Mouse (Mus musculus): ENCODE results near the gene Olfr689. TPM values are rescaled to one million over a fixed set of nuclear protein-coding genes. Genes with fewer than 3 reads are reported as not detected.
"Not testable (repeated sequence)": the region's sequence is repeated elsewhere in the genome, so short reads cannot be mapped to it uniquely, and the experiment has no call there.

Gene Olfr689
- polyA plus RNA-seq (2014; fragmentation: Nextera tagmentation; extraction: Ambion mirVana): not detected in 2 replicates

GRCm38 (mm10) chr7:105310865-105311264 is at the start of gene Olfr689:
Gene Olfr689, plus strand, starts transcription at chr7:105311165.
- Histone ChIP-seq H3K4me2 (replicated peaks) (no peak within 1 kb of the TSS), H3K27me3 (ENCODE audit: control insufficient read depth, insufficient read depth, low read length) (no peaks in the 10 kb centered on the region)
- no peak for DNase-seq (ENCODE audit: low spot score)

GRCm38 (mm10) chr7:105272426-105272825 is 38.5 kb upstream of the Olfr689 start:
- no peak overlapping the region for H3K27ac ChIP-seq
- WGBS: 65% methylated on average over 7 of the region's 7 CpGs
- no peaks in the 10 kb centered on the region for H3K36me3 ChIP-seq (replicated peaks; ENCODE audit: control insufficient read depth, insufficient read depth)
- H3K4me2 ChIP-seq (replicated peaks): no peak overlapping the region
- no peak for DNase-seq (ENCODE audit: low spot score)
- H3K9ac ChIP-seq: no peak overlapping the region
- no peak overlapping the region for H3K4me3 ChIP-seq (replicated peaks; ENCODE audit: low read length)
- no peaks in the 10 kb centered on the region for H3K27me3 ChIP-seq (ENCODE audit: control insufficient read depth, insufficient read depth, low read length)
- no peaks in the 10 kb centered on the region for H3K9me3 ChIP-seq (ENCODE audit: control insufficient read depth, low read length)
- H3K4me1 ChIP-seq (replicated peaks; ENCODE audit: control insufficient read depth, insufficient read depth, low read length): no peaks in the 10 kb centered on the region
- ATAC-seq (ENCODE audit: low FRiP score): no peak

More at GRCm38 (mm10) chr7:105310865-105311264, at the start of gene Olfr689:
- Histone ChIP-seq H3K4me3 (replicated peaks; ENCODE audit: low read length) (no peak within 1 kb of the TSS), H3K27ac (no peak within 1 kb of the TSS), H3K36me3 (replicated peaks; ENCODE audit: control insufficient read depth, insufficient read depth) (no peaks in the 10 kb centered on the region), H3K9ac (no peak within 1 kb of the TSS), H3K4me1 (replicated peaks; ENCODE audit: control insufficient read depth, insufficient read depth, low read length) (no peaks in the 10 kb centered on the region), H3K9me3 (ENCODE audit: control insufficient read depth, low read length) (no peaks in the 10 kb centered on the region)
- ATAC-seq (ENCODE audit: low FRiP score): no peak
- WGBS: 92% methylated on average over 1 of the region's 1 CpGs

- no peak for ATAC-seq (ENCODE audit: low FRiP score)
- Histone ChIP-seq H3K4me1 (replicated peaks; ENCODE audit: control insufficient read depth, insufficient read depth, low read length) (no peaks in the 10 kb centered on the region), H3K4me2 (replicated peaks) (no peak within 1 kb of the TSS), H3K27ac (no peak within 1 kb of the TSS), H3K4me3 (replicated peaks; ENCODE audit: low read length) (no peak within 1 kb of the TSS), H3K27me3 (ENCODE audit: control insufficient read depth, insufficient read depth, low read length) (no peaks in the 10 kb centered on the region), H3K36me3 (replicated peaks; ENCODE audit: control insufficient read depth, insufficient read depth) (no peaks in the 10 kb centered on the region), H3K9ac (no peak within 1 kb of the TSS), H3K9me3 (ENCODE audit: control insufficient read depth, low read length) (no peaks in the 10 kb centered on the region)
- 81% methylated on average over 6 of the region's 6 CpGs for WGBS
- DNase-seq (ENCODE audit: low spot score): no peak
Observed at GRCm38 (mm10) chr7:105287795-105288194, 23.2 kb upstream of the Olfr689 start, which contains the start of gene Olfr688. Gene Olfr688, plus strand, starts transcription at chr7:105288095.

GRCm38 (mm10) chr7:105290051-105290450 is 20.9 kb upstream of the Olfr689 start:
- H3K4me2 ChIP-seq (replicated peaks): no peak overlapping the region
- no peak overlapping the region for H3K27ac ChIP-seq
- no peaks in the 10 kb centered on the region for H3K4me1 ChIP-seq (replicated peaks; ENCODE audit: control insufficient read depth, insufficient read depth, low read length)
- ATAC-seq (ENCODE audit: low FRiP score) (no peak), DNase-seq (ENCODE audit: low spot score) (no peak)
- H3K9ac ChIP-seq: no peak overlapping the region
- H3K27me3 ChIP-seq (ENCODE audit: control insufficient read depth, insufficient read depth, low read length): no peaks in the 10 kb centered on the region
- H3K4me3 ChIP-seq (replicated peaks; ENCODE audit: low read length): no peak overlapping the region
- no peaks in the 10 kb centered on the region for H3K36me3 ChIP-seq (replicated peaks; ENCODE audit: control insufficient read depth, insufficient read depth)
- no peaks in the 10 kb centered on the region for H3K9me3 ChIP-seq (ENCODE audit: control insufficient read depth, low read length)

GRCm38 (mm10) chr7:105325302-105325701 is 14.3 kb downstream of the Olfr689 start:
- WGBS: 82% methylated on average over 2 of the region's 2 CpGs
- H3K4me2 ChIP-seq (replicated peaks): no peak overlapping the region
- H3K9ac ChIP-seq: no peak overlapping the region
- H3K27ac ChIP-seq: no peak overlapping the region
- ATAC-seq (ENCODE audit: low FRiP score) (no peak), DNase-seq (ENCODE audit: low spot score) (no peak)
- H3K4me1 ChIP-seq (replicated peaks; ENCODE audit: control insufficient read depth, insufficient read depth, low read length): no peaks in the 10 kb centered on the region
- no peak overlapping the region for H3K4me3 ChIP-seq (replicated peaks; ENCODE audit: low read length)
- no peaks in the 10 kb centered on the region for H3K36me3 ChIP-seq (replicated peaks; ENCODE audit: control insufficient read depth, insufficient read depth)
- H3K27me3 ChIP-seq (ENCODE audit: control insufficient read depth, insufficient read depth, low read length): no peaks in the 10 kb centered on the region
- H3K9me3 ChIP-seq (ENCODE audit: control insufficient read depth, low read length): no peaks in the 10 kb centered on the region

GRCm38 (mm10) chr7:105334004-105334403 is 23.0 kb downstream of the Olfr689 start, which contains the start of gene Olfr690:
Gene Olfr690, minus strand, starts transcription at chr7:105334104.
- DNase-seq (ENCODE audit: low spot score): no peak
- Histone ChIP-seq H3K4me3 (replicated peaks; ENCODE audit: low read length) (no peak within 1 kb of the TSS), H3K4me1 (replicated peaks; ENCODE audit: control insufficient read depth, insufficient read depth, low read length) (no peaks in the 10 kb centered on the region), H3K9me3 (ENCODE audit: control insufficient read depth, low read length) (no peaks in the 10 kb centered on the region), H3K27me3 (ENCODE audit: control insufficient read depth, insufficient read depth, low read length) (no peaks in the 10 kb centered on the region), H3K4me2 (replicated peaks) (no peak within 1 kb of the TSS), H3K9ac (no peak within 1 kb of the TSS), H3K27ac (no peak within 1 kb of the TSS), H3K36me3 (replicated peaks; ENCODE audit: control insufficient read depth, insufficient read depth) (no peaks in the 10 kb centered on the region)
- no peak for ATAC-seq (ENCODE audit: low FRiP score)
- 91% methylated on average over 1 of the region's 1 CpGs for WGBS

- no peaks in the 10 kb centered on the region for H3K27me3 ChIP-seq (ENCODE audit: control insufficient read depth, insufficient read depth, low read length)
- H3K9ac ChIP-seq: no peak within 1 kb of the TSS
- 57% methylated on average over 1 of the region's 1 CpGs for WGBS
- H3K4me3 ChIP-seq (replicated peaks; ENCODE audit: low read length): no peak within 1 kb of the TSS
- H3K9me3 ChIP-seq (ENCODE audit: control insufficient read depth, low read length): no peaks in the 10 kb centered on the region
- H3K4me2 ChIP-seq (replicated peaks): no peak within 1 kb of the TSS
- H3K4me1 ChIP-seq (replicated peaks; ENCODE audit: control insufficient read depth, insufficient read depth, low read length): no peaks in the 10 kb centered on the region
- H3K36me3 ChIP-seq (replicated peaks; ENCODE audit: control insufficient read depth, insufficient read depth): no peaks in the 10 kb centered on the region
- DNase-seq (ENCODE audit: low spot score): no peak
- H3K27ac ChIP-seq: no peak within 1 kb of the TSS
- ATAC-seq (ENCODE audit: low FRiP score): no peak
Observed at GRCm38 (mm10) chr7:105342170-105342569, 31.2 kb downstream of the Olfr689 start, which contains the start of gene Olfr691. Gene Olfr691, minus strand, starts transcription at chr7:105342270.

GRCm38 (mm10) chr7:105342752-105343151 is 31.8 kb downstream of the Olfr689 start:
- Histone ChIP-seq H3K27ac (no peak overlapping the region), H3K36me3 (replicated peaks; ENCODE audit: control insufficient read depth, insufficient read depth) (no peaks in the 10 kb centered on the region), H3K4me1 (replicated peaks; ENCODE audit: control insufficient read depth, insufficient read depth, low read length) (no peaks in the 10 kb centered on the region), H3K4me2 (replicated peaks) (no peak overlapping the region), H3K27me3 (ENCODE audit: control insufficient read depth, insufficient read depth, low read length) (no peaks in the 10 kb centered on the region), H3K9ac (no peak overlapping the region), H3K9me3 (ENCODE audit: control insufficient read depth, low read length) (no peaks in the 10 kb centered on the region), H3K4me3 (replicated peaks; ENCODE audit: low read length) (no peak overlapping the region)
- no peak for ATAC-seq (ENCODE audit: low FRiP score)
- WGBS: 75% methylated on average over 2 of the region's 2 CpGs
- DNase-seq (ENCODE audit: low spot score): no peak

GRCm38 (mm10) chr7:105356064-105356463 is 45.1 kb downstream of the Olfr689 start:
- WGBS: no CpG with 5 or more reads among the region's 5 CpGs
- H3K9ac ChIP-seq; H3K27me3 ChIP-seq (ENCODE audit: control insufficient read depth, insufficient read depth, low read length); DNase-seq (ENCODE audit: low spot score); H3K4me1 ChIP-seq (replicated peaks; ENCODE audit: control insufficient read depth, insufficient read depth, low read length); H3K4me3 ChIP-seq (replicated peaks; ENCODE audit: low read length); H3K9me3 ChIP-seq (ENCODE audit: control insufficient read depth, low read length); H3K27ac ChIP-seq; H3K36me3 ChIP-seq (replicated peaks; ENCODE audit: control insufficient read depth, insufficient read depth); H3K4me2 ChIP-seq (replicated peaks): not testable (repeated sequence)
- peak; percentile 55; the same call in 1 of the 2 replicates for ATAC-seq (ENCODE audit: low FRiP score)

GRCm38 (mm10) chr7:105356487-105356886 is 45.5 kb downstream of the Olfr689 start:
- peak; percentile 90 for ATAC-seq (ENCODE audit: low FRiP score)

More at GRCm38 (mm10) chr7:105356487-105356886, 45.5 kb downstream of the Olfr689 start:
- not testable (repeated sequence) for H3K4me3 ChIP-seq (replicated peaks; ENCODE audit: low read length); H3K9me3 ChIP-seq (ENCODE audit: control insufficient read depth, low read length); H3K4me1 ChIP-seq (replicated peaks; ENCODE audit: control insufficient read depth, insufficient read depth, low read length); DNase-seq (ENCODE audit: low spot score); H3K27me3 ChIP-seq (ENCODE audit: control insufficient read depth, insufficient read depth, low read length); H3K9ac ChIP-seq; H3K27ac ChIP-seq; H3K36me3 ChIP-seq (replicated peaks; ENCODE audit: control insufficient read depth, insufficient read depth); H3K4me2 ChIP-seq (replicated peaks)
- WGBS: 97% methylated on average over 1 of the region's 2 CpGs
